Mouse (Mus musculus) liver, embryonic 11.5 days (tissue): Measurements from ENCODE around the gene Pitpna. TPM values are rescaled to one million over a fixed set of nuclear protein-coding genes. Genes with fewer than 3 reads are reported as not detected.

Source experiments
- ATAC-seq: fragments of 200-750 bp; cut with Nextera tagmentation; replicated peaks from 2 replicates; pipeline ENCODE4 v1.8.0; 2017; ENCODE audit warnings: moderate number of reproducible peaks, mild to moderate bottlenecking, moderate TSS enrichment, moderate library complexity; ENCODE audit not compliant: low FRiP score
- DNase-seq: peaks from one replicate; pipeline ENCODE4 v3.0.0-alpha.2; 2017; ENCODE audit warnings: low spot score
- H3K27ac ChIP-seq: fragments of 300-500 bp; sonication (generic); 2 replicates; pipeline ENCODE4 v1.5.1; 2014; ENCODE audit warnings: mild to moderate bottlenecking, low read depth, low read length, control low read depth
- H3K27me3 ChIP-seq: fragments of 300-500 bp; sonication (generic); replicated peaks from 2 replicates; pipeline ENCODE4 v1.6.1; 2014; ENCODE audit warnings: low read length, mixed read lengths; ENCODE audit not compliant: control insufficient read depth, insufficient read depth
- H3K36me3 ChIP-seq: fragments of 300-500 bp; sonication (generic); 2 replicates; pipeline ENCODE4 v1.6.1; 2014; ENCODE audit warnings: mild to moderate bottlenecking, low read length, moderate library complexity, mixed read lengths; ENCODE audit not compliant: control insufficient read depth, insufficient read depth
- H3K4me1 ChIP-seq: fragments of 300-500 bp; sonication (generic); replicated peaks from 2 replicates; pipeline ENCODE4 v1.6.1; 2014; ENCODE audit warnings: low read length, mixed read lengths; ENCODE audit not compliant: control insufficient read depth, insufficient read depth
- H3K4me2 ChIP-seq: fragments of 300-500 bp; sonication (generic); 2 replicates; pipeline ENCODE4 v1.6.1; 2014; ENCODE audit warnings: mild to moderate bottlenecking, control low read depth, moderate library complexity
- H3K4me3 ChIP-seq: fragments of 300-500 bp; sonication (generic); 2 replicates; pipeline ENCODE4 v1.5.1; 2014; ENCODE audit warnings: low read depth, low read length, control low read depth
- H3K9ac ChIP-seq: fragments of 300-500 bp; sonication (generic); 2 replicates; pipeline ENCODE4 v1.6.1; 2014; ENCODE audit warnings: low read depth, low read length, control low read depth
- H3K9me3 ChIP-seq: fragments of 300-500 bp; sonication (generic); 2 replicates; pipeline ENCODE4 v1.6.1; 2016; ENCODE audit warnings: low read length, inconsistent platforms, mixed read lengths; ENCODE audit not compliant: control insufficient read depth
- WGBS: fragments of 180-500 bp; shearing (Covaris S2); extraction: QIAGEN DNeasy Blood & Tissue Kit; methylation state at CpG from one replicate; pipeline ENCODE4 v1.1.7; 2014; 5-methylcytosine and 5-hydroxymethylcytosine counted together
- polyA plus RNA-seq: library from polyadenylated mRNA; unstranded; fragments of >200 nt; fragmentation: Nextera tagmentation; extraction: Ambion mirVana; gene quantifications from 2 replicates; pipeline ENCODE4 v1.2.1, GENCODE M21; 2014

Pitpna gene
- 63.2 and 65.1 TPM in 2 replicates for polyA plus RNA-seq

DNA sequence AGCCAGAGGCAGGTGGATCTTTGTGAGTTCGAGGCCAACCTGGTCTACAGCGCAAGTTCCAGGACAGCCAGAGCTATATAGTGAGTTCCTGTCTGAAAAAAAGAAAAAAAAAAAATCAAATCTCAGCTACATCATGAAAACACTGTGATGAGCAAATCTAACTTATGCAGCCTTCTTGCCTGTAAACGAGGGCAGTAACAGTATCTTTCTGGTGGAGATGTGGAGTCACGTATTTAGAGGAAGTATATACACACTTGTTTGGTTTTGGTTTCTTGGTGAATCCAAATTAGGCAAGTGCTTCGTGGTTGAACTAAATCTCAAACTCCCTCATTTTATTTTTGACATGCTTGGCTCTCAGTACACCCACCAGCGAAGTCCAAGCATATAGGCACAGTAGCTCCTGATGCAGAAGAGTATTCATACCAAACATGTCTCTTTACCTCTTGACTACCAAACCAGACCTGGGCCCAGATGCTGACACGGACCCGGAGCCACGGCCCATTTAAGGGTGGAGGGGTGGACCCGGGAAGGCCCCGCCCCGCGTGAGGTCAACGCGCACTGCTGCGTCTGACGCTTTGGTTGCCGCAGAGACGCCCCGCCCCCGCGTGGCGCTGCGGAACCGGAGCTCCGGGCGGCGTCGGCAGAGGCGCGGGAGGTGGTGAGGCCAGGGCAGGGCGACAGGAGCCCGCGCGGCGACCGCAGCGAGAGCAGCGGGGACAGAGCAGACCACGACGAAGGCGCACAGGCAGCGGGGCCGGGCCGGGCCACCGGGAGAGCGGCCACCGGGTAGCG, at the start of gene Pitpna:
Pitpna (plus strand) TSS at position 605 of the 792 bp plus-strand sequence.
- WGBS, result 4% methylated on average over 49 of the region's 49 CpGs
- ATAC-seq (peak; percentile 90), DNase-seq (peak; percentile 91)
- H3K4me3 ChIP-seq, result peak within 1 kb of the TSS; percentile 90
- peak within 1 kb of the TSS; percentile 85 for H3K9ac ChIP-seq
- H3K9me3 ChIP-seq, result no peaks in the 10 kb centered on the region
- H3K36me3 ChIP-seq, result peaks cover 9% of the 10 kb centered on the region
- peak within 1 kb of the TSS; percentile 96 for H3K4me2 ChIP-seq
- peaks cover 13% of the 10 kb centered on the region for H3K4me1 ChIP-seq
- H3K27ac ChIP-seq, result peak within 1 kb of the TSS; percentile 78
- no peaks in the 10 kb centered on the region for H3K27me3 ChIP-seq

DNA sequence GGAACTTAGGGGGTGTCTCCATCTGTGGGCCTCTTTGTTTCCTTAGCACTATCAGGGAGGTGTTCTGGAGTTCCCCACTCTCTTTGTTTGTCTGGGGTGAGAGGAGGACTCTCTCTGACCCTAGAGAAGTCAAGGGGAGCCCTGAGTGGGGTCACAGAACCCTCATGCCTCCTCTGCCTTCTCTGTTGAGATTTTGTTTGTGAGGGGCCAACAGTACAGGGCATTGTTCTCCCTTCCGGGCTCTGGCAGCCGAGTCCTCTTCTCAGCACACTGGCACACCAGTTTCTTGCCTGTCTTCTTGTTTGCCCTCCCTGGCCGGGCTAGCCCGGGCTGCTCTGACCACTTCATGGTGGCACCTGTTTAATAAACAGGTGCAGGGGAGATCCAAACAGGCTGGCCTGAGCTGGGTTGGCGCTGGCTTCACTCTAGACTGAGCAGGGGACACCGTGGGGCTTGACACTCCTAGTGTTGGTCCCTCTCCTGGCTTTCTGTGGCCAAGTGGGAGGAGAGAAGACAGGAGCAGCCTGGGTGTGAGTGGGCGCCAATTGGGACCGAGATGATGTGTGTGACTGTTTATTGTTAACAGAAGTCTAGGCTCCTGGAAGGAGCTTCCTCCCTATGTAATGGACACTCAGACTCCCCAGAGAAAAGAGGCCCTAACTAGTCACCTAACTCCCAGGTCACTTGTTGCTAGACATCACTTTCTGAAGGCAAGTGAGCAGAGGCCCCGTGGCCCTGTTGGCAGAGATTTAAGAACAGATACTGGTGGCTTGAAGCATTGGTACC, 49.5 kb upstream of the Pitpna start:
- DNase-seq (no peak), ATAC-seq (no peak; the same call in 1 of the 2 replicates)
- no peak overlapping the region for H3K4me3 ChIP-seq
- no peak overlapping the region; the same call in 1 of the 2 replicates for H3K9ac ChIP-seq
- H3K9me3 ChIP-seq, result no peaks in the 10 kb centered on the region
- 67% methylated on average over 9 of the region's 9 CpGs for WGBS
- no peaks in the 10 kb centered on the region for H3K36me3 ChIP-seq
- H3K4me1 ChIP-seq, result peaks cover 34% of the 10 kb centered on the region
- peak overlapping the region; percentile 5 for H3K4me2 ChIP-seq
- H3K27me3 ChIP-seq, result no peaks in the 10 kb centered on the region
- peak overlapping the region; percentile 11; the same call in 1 of the 2 replicates for H3K27ac ChIP-seq

GRCm38 (mm10) chr11:75538970-75539299, 49.0 kb upstream of the Pitpna start:
- Histone ChIP-seq H3K27me3 (no peaks in the 10 kb centered on the region), H3K4me2 (no peak overlapping the region), H3K9ac (no peak overlapping the region; the same call in 1 of the 2 replicates), H3K36me3 (no peaks in the 10 kb centered on the region), H3K4me3 (no peak overlapping the region), H3K4me1 (peaks cover 34% of the 10 kb centered on the region), H3K9me3 (no peaks in the 10 kb centered on the region), H3K27ac (no peak overlapping the region)
- DNase-seq (no peak), ATAC-seq (no peak)
- WGBS, result 79% methylated on average over 13 of the region's 13 CpGs

- no peak for ATAC-seq
- WGBS, result 83% methylated on average over 8 of the region's 8 CpGs
- DNase-seq, result no peak
- H3K9ac ChIP-seq, result no peak overlapping the region
- H3K27me3 ChIP-seq, result no peaks in the 10 kb centered on the region
- no peaks in the 10 kb centered on the region for H3K9me3 ChIP-seq
- peaks cover 24% of the 10 kb centered on the region for H3K4me1 ChIP-seq
- H3K27ac ChIP-seq, result peak overlapping the region; percentile 71; the same call in 1 of the 2 replicates
- H3K36me3 ChIP-seq, result no peaks in the 10 kb centered on the region
- no peak overlapping the region for H3K4me2 ChIP-seq
- H3K4me3 ChIP-seq, result no peak overlapping the region
Observed at GRCm38 (mm10) chr11:75540209-75540608, 47.7 kb upstream of the Pitpna start.

DNA sequence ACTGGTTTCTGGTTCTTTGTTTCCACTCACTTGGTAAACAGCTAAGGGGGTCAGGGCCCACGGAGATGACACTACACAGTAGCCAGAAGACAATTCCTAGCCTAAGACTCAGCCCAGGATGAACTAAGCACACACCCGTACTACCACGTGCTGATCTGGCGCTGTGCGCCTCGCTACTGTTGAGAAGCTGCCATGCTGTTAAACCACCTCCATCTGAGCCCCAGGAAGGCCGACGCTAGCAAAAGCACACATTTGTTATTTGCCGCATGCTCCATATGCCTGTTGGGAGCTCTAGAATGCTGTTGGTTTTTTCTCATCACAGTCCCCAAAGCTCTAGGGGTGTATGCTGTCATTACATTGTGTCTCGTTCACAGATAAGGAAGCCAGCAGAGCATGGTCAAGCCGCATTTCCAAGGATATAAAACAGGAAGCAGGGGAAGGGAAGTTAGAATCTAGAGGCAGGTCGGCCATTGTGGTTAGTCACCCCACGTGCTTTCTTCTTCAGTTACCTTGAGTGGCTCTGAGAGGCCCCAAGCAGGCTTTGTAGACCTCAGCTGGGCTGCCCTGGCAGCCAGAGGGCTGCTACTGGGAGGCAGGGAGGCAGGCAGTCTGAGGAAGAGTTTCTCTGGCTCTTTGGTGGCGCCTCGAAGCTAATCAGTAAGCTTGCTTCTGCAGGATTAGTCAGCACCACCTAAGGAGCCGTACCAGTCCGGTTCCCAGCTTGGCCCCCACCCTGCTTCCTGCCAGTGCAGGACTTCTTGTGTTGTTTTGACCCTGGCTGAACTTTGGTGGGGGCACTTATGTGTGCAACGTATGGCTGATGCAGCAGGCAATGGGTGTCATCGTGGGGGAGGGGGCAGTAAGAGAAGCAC, 47.0 kb upstream of the Pitpna start:
- 0 out of 2 replicates have a peak, but pooled peaks have one; percentile 22 for ATAC-seq
- H3K4me2 ChIP-seq, result peak overlapping the region; percentile 28
- no peaks in the 10 kb centered on the region for H3K9me3 ChIP-seq
- no peak overlapping the region for H3K9ac ChIP-seq
- WGBS, result 52% methylated on average over 19 of the region's 19 CpGs
- no peak for DNase-seq
- H3K27ac ChIP-seq, result peak overlapping the region; percentile 71
- no peaks in the 10 kb centered on the region for H3K27me3 ChIP-seq
- no peaks in the 10 kb centered on the region for H3K36me3 ChIP-seq
- H3K4me3 ChIP-seq, result no peak overlapping the region
- peaks cover 20% of the 10 kb centered on the region for H3K4me1 ChIP-seq

- Histone ChIP-seq H3K27me3 (no peaks in the 10 kb centered on the region), H3K36me3 (no peaks in the 10 kb centered on the region), H3K9ac (no peak overlapping the region), H3K9me3 (no peaks in the 10 kb centered on the region), H3K4me1 (peaks cover 16% of the 10 kb centered on the region), H3K27ac (no peak overlapping the region), H3K4me2 (no peak overlapping the region), H3K4me3 (no peak overlapping the region)
- WGBS, result 87% methylated on average over 9 of the region's 9 CpGs
- no peak for DNase-seq
- ATAC-seq, result no peak
Observed at GRCm38 (mm10) chr11:75544713-75545112, 43.2 kb upstream of the Pitpna start.

GRCm38 (mm10) chr11:75546057-75546456, 41.8 kb upstream of the Pitpna start:
- Histone ChIP-seq H3K9ac (no peak overlapping the region), H3K27ac (no peak overlapping the region), H3K4me1 (peaks cover 15% of the 10 kb centered on the region), H3K4me2 (peak overlapping the region; percentile 40), H3K9me3 (no peaks in the 10 kb centered on the region), H3K4me3 (no peak overlapping the region), H3K27me3 (no peaks in the 10 kb centered on the region), H3K36me3 (no peaks in the 10 kb centered on the region)
- ATAC-seq (peak; percentile 71), DNase-seq (no peak)
- WGBS, result 60% methylated on average over 4 of the region's 4 CpGs

GRCm38 (mm10) chr11:75549658-75550111, 38.2 kb upstream of the Pitpna start:
- peaks cover 12% of the 10 kb centered on the region for H3K4me1 ChIP-seq
- H3K9me3 ChIP-seq, result no peaks in the 10 kb centered on the region
- ATAC-seq (peak; percentile 23; the same call in 1 of the 2 replicates), DNase-seq (no peak)
- H3K4me3 ChIP-seq, result no peak overlapping the region
- no peaks in the 10 kb centered on the region for H3K27me3 ChIP-seq
- 47% methylated on average over 5 of the region's 5 CpGs for WGBS
- no peak overlapping the region for H3K27ac ChIP-seq
- H3K9ac ChIP-seq, result no peak overlapping the region
- no peak overlapping the region for H3K4me2 ChIP-seq
- no peaks in the 10 kb centered on the region for H3K36me3 ChIP-seq
